Mouse (Mus musculus): ENCODE measurements around the gene Ift27. TPM values are rescaled to one million over a fixed set of nuclear protein-coding genes. Genes with fewer than 3 reads are reported as not detected.

Ift27 gene
- 30.8 TPM for polyA plus RNA-seq (2014; fragmentation: Illumina TruSeq; extraction: RNeasy Lipid Tissue Mini Kit (QIAGEN cat#74804); ENCODE audit: insufficient read depth, low read depth, low replicate concordance)

GRCm38 (mm10) chr15:78173972-78174886, at the start of gene Ift27:
Ift27 (minus strand) TSS chr15:78174107.

GRCm38 (mm10) chr15:78206312-78206711, 32.4 kb upstream of the Ift27 start, which contains the start of gene Pvalb:
Pvalb (minus strand) TSS chr15:78206400.

GRCm38 (mm10) chr15:78119704-78120103, 54.2 kb downstream of the Ift27 start, which contains the start of gene Cacng2:
Cacng2 (minus strand) TSS chr15:78120028.

Other genes with a start within 250 kb of the Ift27 start
- 133 TPM for gene Txn2, start 245.1 kb downstream of the Ift27 start, polyA plus RNA-seq (2014; fragmentation: Illumina TruSeq; extraction: RNeasy Lipid Tissue Mini Kit (QIAGEN cat#74804); ENCODE audit: insufficient read depth, low read depth, low replicate concordance)
- gene Foxred2, start 217.4 kb downstream of the Ift27 start, polyA plus RNA-seq (2014; fragmentation: Illumina TruSeq; extraction: RNeasy Lipid Tissue Mini Kit (QIAGEN cat#74804); ENCODE audit: insufficient read depth, low read depth, low replicate concordance), result 0.83 TPM
- 70.7 TPM for gene Eif3d, start 203.3 kb downstream of the Ift27 start, polyA plus RNA-seq (2014; fragmentation: Illumina TruSeq; extraction: RNeasy Lipid Tissue Mini Kit (QIAGEN cat#74804); ENCODE audit: insufficient read depth, low read depth, low replicate concordance)
- not detected for gene Cacng2, start 54.1 kb downstream of the Ift27 start, polyA plus RNA-seq (2014; fragmentation: Illumina TruSeq; extraction: RNeasy Lipid Tissue Mini Kit (QIAGEN cat#74804); ENCODE audit: insufficient read depth, low read depth, low replicate concordance)
- gene Pvalb, start 32.3 kb upstream of the Ift27 start, polyA plus RNA-seq (2014; fragmentation: Illumina TruSeq; extraction: RNeasy Lipid Tissue Mini Kit (QIAGEN cat#74804); ENCODE audit: insufficient read depth, low read depth, low replicate concordance), result not detected
- gene Ncf4, start 70.7 kb upstream of the Ift27 start, polyA plus RNA-seq (2014; fragmentation: Illumina TruSeq; extraction: RNeasy Lipid Tissue Mini Kit (QIAGEN cat#74804); ENCODE audit: insufficient read depth, low read depth, low replicate concordance), result 16.8 TPM
- 3.3 TPM for gene Csf2rb2, start 131.6 kb upstream of the Ift27 start, polyA plus RNA-seq (2014; fragmentation: Illumina TruSeq; extraction: RNeasy Lipid Tissue Mini Kit (QIAGEN cat#74804); ENCODE audit: insufficient read depth, low read depth, low replicate concordance)
- 9.1 TPM for gene Csf2rb, start 151.6 kb upstream of the Ift27 start, polyA plus RNA-seq (2014; fragmentation: Illumina TruSeq; extraction: RNeasy Lipid Tissue Mini Kit (QIAGEN cat#74804); ENCODE audit: insufficient read depth, low read depth, low replicate concordance)
- gene Tex33, start 221.8 kb upstream of the Ift27 start, polyA plus RNA-seq (2014; fragmentation: Illumina TruSeq; extraction: RNeasy Lipid Tissue Mini Kit (QIAGEN cat#74804); ENCODE audit: insufficient read depth, low read depth, low replicate concordance), result not detected
- gene Tst, start 231.8 kb upstream of the Ift27 start, polyA plus RNA-seq (2014; fragmentation: Illumina TruSeq; extraction: RNeasy Lipid Tissue Mini Kit (QIAGEN cat#74804); ENCODE audit: insufficient read depth, low read depth, low replicate concordance), result 119 TPM
- gene Mpst, start 232.3 kb upstream of the Ift27 start, polyA plus RNA-seq (2014; fragmentation: Illumina TruSeq; extraction: RNeasy Lipid Tissue Mini Kit (QIAGEN cat#74804); ENCODE audit: insufficient read depth, low read depth, low replicate concordance), result 47.8 TPM